Mouse (Mus musculus): ENCODE measurements around the gene Manba. TPM values are rescaled to one million over a fixed set of nuclear protein-coding genes. Genes with fewer than 3 reads are reported as not detected.
"Not testable (repeated sequence)": the region's sequence is repeated elsewhere in the genome, so short reads cannot be mapped to it uniquely, and the experiment has no call there.

Gene Manba
- 10 to 100 TPM; 12.1 to 14.3 TPM for total RNA-seq (2021)
- polyA plus RNA-seq (2012; rRNA removed): 4.0 and 5.6 TPM in 2 replicates
- long read RNA-seq, transcript Manba-201 (17 exons, 3,675 nt): major isoform, 9 of 11 reads
- long read RNA-seq, partial matches to known transcripts: 0 of 11 reads
- long read RNA-seq, other reads (novel, unspliced or antisense): 2 of 11 reads

DNA sequence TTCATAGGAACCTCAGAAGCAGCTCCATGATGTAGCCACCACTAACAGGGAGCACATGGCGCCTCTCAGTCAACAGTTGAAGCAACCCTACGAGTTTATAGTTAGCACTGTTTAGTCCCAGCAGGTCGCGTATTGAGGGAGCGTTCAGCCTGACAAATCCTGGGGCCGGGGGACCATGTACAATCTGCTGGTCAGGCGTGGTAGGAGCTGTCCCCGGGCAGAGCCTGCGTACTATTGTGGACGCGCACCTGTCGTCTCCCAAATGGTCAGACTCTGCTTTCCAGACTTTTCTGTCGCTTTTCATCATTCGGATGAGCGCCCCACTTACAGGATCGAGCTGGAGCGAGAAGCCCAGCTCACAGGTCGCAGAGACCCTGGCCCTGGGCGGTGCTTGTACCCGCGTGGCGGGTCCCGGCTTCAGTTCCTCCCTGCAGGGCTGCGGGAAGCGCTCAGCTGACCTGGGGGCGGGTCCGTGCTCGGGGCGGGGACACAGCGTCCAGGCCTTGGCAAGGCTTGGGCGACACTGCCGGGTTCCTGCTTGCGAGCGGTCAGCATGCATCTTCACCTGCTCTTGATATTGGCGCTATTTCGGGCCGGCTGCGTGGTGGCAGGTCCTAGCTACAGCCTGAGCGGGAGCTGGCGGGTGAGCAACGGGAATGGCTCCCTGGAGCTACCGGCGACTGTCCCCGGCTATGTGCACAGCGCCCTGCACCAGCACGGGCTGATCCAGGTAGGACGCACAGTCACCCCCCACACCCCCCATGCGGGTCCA, at the start of gene Manba:
Manba (plus strand) TSS at position 484 of the 772 bp plus-strand sequence.
- DNase-seq: peak; percentile 92

DNA sequence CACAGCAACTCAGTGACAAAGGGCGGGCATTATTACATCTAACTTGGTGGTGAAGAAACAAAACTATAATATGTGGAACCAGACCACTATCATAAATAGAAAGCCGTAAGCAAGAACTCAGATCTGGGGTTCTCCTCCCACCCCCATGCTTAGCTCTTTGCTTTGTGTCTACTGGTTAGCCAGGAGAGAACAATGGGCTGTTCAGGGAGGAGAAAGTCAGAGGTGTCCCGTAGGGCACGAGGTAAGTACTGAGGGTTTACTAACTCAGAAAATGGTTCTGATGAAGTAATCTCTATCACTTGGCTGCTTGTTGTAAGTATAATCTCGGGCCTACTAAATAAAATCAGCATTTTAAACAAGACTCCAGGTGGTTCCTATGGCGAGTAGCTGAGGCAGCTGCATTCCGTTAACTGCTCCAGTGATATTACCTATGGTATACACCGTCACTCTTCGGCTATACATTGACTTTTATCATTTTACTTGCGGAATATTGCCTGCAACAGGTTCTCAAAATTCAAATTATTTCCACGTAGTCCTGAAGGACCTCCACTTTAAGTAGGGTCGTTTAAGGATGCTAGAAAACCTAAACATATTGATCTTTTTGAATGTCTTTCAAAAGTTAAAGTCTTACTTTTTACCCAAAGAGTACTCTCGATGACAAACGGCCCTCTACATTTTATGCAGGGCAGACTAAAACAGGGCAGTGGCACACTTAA, 48.4 kb upstream of the Manba start:
- DNase-seq: no peak

DNA sequence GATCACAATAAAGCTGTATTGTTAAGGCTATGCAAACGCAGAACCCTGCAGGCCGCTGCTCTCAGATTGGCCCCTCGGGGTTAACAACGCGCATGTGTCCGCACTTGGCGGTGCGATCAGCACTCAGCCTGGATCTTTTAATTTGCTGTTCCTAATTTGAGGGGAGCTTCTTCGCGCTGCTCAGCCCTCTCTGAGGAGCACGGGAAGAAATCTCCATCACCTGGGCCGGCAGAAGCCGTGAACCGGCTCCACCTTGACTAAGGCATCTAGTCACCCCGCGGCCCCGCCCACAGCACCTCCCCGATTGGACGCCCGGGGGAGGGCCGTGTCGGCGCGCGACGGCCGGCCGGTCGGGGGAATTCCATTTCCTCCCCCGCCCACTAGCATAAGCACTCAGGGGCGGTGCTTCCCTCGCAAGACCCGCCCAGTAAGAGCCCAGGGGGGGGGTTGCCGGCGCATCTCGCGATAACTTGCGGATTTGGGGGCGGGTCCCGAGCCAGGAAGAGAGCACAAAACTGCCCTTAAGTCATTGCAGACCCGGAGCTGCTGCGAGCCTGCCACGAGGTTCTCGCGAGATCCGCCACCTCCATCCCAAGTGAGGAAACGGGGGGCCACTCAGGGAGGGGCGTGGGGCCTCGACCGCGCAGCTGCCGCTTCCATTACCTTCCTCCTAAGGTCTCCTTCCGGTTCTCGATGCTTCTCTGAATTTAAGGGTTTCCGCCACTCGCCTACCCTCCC, 47.5 kb upstream of the Manba start, which contains the start of gene Ube2d3:
Ube2d3 (plus strand) TSS at position 392 of the 738 bp plus-strand sequence.
- peak; percentile 99 for DNase-seq

DNA sequence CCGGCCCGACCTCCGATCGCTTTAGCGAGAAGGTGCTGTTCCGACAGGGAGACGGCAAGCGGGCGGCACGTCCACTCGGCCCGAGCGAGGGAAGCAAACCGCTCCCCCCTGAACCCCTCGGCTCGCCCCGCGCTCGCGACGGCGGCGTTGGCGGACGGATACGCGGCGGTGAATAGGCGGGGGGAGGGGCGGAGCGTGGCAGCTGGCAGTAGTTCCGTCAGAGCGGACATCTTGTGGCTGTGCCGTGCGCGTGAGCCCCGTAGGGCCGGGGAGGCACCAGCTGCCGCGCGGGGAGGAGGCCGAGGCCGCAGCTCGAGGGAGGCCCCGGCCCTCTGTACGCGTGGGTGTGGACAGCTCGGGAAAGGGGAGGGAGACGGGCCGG, 46.9 kb upstream of the Manba start:
- DNase-seq: peak; percentile 94

DNA sequence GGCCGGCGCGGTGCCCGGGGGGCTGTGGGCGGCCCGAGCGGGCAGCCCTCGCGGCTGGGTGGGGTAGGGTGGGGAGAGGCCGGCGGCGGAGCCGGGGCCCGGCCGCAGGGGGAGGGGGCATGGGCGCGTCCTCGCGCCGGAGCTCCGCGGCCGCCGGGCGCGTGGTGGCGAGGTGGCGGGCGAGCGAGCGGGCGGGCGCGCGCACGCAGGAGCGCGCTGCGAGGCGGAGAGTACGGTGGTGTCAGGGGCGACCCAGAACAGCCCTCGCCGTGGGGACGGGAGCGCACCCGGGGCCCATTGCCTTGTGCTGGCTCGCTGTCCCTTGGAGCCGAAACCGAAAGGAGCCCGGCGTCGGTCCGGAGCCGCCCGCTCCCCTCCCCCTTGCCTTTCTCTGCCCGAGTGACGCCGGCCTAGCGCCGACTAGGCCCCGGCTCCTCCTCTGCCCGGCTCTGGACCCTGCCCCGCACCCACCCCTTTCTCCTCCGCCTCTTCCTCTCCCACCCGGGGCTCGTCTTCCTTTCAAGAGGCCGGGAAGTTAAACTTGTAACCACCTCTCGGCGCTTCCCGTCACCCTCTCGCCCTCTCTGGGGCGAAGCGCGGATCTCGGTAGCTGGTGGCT, 46.4 kb upstream of the Manba start:
- peak; percentile 93 for DNase-seq

DNA sequence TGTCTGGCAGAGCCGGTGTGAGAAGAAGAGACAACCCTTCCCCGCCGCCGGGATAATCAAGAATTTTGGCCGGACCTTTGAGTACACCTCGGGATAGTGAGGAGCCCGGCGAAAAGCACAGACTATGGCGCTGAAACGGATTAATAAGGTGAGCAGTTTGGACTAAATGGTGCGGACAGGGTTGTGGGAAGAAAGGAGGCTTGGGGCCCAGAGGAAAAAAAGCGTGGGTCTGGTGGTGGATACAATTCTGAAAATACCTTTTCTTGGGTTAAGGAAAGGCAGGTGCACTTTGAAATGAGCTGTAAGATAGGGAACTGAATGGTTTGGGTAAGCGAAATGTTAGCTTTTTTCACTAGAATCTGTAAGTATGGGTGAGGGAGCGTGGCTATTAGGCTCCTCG, 45.8 kb upstream of the Manba start:
- no peak for DNase-seq

DNA sequence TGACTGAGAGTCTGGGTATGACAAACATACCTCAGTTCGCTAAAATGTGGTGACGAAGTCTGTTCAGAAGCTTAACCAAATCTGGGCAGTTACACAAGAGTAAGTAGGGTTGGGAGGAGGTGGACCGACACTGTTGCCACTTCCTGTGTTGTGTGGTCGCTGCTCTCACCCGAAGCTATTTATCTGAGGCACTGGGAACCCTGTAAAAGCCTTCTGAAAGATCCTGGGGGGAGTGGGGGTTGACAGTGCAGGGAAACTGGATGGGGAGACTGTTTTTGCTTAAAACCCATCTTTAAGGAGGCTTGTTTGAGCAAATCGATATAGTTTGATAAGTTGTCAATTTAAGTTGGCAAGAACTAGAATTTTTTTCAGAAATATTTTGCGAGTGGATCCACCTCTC, 45.2 kb upstream of the Manba start:
- DNase-seq: peak; percentile 56

DNA sequence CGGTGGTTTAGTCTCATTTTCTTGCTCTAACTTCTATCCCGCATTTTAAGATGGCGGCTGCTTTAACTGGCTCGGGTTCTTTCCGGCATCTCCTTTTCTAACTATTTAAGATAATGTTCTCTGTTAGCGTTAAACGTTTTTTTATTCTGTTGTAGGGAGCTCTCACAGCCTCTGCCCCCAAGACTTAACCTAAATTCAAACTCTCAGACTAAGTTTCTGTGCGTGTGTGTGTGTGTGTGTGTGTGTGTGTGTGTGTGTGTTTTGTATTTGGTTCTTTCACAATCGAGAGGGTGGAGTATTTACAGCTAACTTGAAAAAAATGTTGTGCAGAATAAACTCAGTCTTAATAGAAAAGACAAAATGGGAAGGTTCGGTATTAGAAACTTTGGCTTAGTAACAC, 44.8 kb upstream of the Manba start:
- DNase-seq: peak; percentile 23

DNA sequence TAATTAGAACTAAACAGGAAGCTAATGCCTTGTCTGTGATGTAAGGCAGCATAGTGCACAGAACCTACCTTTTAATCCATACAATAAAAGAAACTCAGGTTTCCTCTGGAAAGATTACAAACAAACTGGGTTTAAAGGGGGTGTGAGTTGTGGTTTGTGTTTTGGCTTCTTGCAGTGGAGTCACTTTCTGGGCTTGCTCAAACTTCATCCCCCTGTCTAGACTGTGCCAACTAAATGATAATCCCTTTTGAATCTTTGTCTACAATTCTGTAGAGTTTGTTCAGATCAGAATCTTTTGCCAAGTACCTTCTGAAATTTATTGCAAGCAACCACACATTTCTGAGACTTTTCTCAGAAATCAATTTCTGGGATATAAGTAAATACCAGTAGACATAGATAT, 40.5 kb upstream of the Manba start:
- no peak for DNase-seq

DNA sequence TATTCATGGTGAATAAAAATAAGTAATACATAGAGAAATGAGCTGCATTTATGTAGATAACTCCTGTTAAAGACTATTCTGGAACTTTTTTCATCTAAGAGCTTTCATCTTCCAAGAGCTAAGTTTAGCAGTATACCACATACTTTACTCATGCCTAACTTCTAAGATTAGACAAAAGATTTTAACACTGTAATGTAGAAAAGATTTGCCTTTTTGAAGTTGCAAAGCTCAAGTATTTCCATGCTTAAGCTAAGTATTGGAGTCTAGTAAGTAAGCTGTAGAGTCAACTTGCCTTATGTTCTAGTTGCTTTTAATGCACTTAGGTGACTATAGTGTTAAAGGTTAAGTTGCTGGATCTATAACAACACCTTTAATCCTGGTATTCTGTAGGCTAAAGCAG, 26.4 kb upstream of the Manba start:
- no peak for DNase-seq

DNA sequence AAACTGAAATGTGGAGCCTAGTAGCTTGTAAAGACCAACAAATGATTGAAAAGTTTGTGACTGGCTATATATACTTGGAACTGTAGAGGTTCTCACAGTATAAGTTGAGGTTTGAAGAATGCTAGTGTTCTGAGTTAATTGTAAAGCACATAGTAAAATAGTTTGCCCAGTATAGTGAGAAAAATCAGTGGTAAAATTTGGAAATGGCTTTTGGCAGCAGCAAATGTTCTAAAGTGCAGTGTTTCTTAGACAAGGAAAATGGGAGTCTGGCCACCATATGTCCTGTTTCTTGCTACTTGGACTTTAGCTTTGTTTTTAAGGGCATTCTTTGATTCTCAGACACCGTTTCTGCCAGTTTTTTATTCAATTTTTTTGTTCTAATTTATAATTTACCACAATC, 17.0 kb upstream of the Manba start:
- no peak for DNase-seq

DNA sequence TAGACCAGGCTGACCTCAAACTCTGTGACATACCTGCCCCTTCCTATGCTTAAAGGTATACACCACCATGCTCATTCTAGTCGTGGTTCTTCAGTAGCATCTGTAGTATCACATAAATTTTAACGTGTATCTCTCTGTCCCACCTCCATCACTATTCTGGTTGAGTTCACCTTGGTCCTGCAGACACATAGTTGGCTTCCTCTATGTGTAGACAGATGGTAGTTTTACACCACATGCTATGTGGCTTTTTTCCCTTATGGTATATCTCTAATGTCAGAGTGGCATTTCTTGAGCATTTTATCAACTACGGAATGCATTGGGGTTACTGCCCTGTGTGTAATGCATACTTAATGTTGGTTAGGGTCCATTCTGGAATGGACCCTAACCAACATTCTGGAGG, 16.3 kb upstream of the Manba start:
- no peak for DNase-seq

DNA sequence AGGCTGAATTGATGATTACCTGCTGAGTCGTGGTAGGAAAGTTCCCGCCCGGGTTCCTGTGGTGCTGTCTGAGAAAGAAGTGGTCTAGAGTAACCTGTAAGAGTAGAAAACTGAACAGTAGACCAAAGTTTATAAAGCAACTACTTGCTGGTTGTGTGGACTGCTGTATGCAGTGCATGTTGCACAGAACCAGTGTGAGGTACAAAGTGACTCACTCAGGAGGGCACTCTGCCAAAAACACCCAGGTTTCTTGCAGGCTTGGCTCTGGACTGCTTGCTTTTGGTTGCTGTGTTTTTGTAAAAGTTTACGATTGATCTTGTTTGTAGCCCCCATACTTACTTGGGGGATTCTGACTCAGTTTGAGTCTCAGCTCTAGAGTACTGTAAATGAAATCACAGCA, 15.4 kb upstream of the Manba start:
- peak; percentile 88 for DNase-seq

DNA sequence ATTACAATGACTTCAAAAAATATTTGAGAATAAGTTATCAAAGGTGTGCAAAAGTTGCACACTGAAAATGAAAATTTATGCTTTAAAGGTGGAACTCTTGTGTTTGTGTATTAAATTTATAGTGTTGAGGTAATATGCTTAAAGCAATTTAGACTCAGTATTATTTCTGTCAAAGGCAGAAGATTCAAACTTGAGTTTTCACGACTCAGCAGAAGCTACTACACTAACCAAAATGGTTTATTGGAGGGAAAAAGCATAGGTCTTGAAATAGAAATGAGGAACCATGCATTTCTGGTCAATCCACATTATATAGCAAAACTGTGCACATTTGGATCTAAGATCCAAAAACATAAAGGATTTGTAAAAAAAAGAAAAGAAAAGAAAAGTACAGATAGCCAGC, 14.6 kb upstream of the Manba start:
- DNase-seq: no peak

DNA sequence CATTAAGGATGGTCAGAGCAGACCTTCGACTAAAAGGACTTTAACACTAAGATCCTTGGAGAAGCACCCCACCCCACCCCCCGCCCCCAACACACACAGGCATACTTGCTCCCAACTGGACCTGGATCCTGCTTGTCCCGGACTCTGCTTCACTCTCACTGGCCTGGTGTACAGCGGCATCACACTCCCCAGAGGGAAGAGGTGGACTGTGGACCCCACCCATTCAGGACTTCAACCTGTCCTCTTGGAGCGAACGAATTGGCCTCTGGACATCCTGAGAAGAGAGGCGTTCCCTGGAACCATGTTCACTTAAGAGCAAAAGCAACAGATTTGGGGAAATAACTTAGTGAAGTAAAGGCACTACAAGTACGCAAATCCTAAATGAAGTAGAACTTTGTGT, 10.4 kb upstream of the Manba start:
- no peak for DNase-seq

DNA sequence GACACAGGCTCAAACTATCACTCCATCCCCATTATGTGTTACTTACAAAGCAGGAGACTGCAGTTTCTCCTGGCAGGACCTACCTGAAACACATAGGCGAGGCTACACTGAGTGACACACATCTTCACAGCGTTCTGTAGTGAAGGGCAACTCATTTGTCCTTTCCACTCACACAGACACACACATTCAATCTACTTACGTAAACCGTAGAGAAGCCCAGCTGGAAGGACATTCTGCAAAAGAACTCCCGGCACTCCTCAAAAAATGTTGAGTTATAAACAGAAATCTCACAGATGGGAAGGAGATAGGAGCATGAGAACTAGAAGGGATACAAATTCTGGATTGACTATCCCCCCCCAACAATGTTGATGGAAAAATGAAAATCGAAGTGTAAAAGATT, 9.1 kb upstream of the Manba start:
- no peak for DNase-seq

DNA sequence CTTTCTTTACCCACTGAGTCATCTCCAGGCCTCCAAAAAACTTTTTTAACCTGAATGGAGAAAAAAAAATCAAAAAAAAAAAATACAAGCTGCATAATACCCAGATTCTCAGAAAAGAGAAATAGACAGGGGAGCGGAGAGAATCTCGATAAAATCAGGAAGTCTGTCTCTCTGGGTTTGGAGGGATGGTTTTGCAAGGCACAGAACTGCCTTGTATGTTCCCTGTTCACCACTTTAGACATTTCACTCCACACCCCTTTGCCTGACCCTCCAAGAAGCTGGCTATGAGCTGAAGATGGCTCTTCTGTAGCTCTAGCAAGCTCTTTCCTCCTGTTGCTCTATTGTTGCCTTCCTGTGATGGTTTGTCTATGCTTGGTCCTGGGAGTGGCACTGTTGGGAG, 8.4 kb upstream of the Manba start:
- no peak for DNase-seq

DNA sequence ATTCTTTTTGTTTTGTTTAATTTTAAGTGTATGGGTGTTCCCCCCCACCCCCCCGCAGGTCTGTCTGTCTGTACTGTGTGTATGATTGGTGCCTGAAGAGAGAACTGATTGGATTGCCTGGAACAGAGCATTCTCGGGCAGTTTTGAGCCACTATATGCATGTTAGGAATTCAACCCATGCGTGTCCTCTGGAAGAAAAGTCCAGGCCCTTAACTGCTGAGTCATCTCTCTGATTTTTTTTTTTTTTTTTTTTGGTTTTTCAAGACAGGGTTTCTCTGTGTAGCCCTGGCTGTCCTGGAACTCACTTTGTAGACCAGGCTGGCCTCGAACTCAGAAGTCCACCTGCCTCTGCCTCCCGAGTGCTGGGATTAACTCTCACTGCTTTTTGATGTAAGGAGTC, 6.3 kb upstream of the Manba start:
- not testable (repeated sequence) for DNase-seq

DNA sequence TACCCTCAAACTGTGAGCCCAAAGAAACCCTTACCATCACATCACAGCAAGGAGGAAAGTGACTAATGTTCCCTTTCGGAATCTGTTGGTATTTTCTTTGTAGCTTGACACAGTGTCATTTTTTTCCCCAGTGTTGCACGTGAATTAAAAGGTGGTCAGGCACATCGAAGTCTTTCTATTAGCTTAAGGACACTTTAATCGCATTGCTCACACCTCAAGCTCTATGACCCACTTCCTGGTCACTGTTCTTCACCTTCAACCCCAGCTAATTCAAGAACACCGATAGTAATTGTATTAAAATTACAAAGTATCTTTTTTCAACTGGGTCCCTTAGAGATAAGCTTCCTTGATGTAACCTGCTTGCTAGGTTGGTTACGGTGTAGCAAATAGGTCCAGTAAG, 4.6 kb upstream of the Manba start:
- no peak for DNase-seq

DNA sequence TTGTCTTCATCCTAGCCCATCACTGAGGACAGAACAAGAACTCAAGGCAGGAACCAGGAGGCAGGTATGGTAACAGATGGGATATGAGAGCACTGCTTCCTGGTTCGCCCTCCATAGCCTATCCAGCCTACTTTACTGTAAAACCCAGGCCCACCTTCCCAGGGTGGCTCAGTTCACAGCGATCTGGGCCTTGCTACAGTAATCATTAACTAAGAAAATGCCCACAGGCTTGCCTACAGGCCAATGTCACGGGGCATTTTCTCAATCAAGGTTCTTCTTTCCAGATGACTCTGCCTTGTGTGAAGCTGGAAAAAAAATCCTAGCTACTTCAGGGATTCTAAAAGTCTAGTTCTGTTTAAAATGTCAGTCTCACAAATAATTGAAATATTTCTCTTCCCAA, 3.8 kb upstream of the Manba start:
- DNase-seq: no peak

DNA sequence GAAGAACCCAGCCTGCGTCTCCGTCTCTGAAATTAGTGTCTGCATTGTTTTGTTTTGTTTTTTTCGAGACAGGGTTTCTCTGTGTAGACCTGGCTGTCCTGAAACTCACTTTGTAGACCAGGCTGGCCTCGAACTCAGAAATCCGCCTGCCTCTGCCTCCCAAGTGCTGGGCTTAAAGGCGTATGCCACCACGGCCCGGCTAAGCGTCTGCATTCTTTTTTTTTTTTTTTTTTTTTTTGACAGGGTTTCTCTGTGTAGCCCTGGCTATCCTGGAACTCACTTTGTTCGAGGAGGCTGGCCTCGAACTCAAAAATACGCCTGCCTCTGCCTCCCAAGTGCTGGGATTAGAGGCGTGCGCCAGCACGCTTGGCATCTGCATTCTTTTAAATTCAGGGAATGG, 761 bp upstream of the Manba start:
- DNase-seq: not testable (repeated sequence)

DNA sequence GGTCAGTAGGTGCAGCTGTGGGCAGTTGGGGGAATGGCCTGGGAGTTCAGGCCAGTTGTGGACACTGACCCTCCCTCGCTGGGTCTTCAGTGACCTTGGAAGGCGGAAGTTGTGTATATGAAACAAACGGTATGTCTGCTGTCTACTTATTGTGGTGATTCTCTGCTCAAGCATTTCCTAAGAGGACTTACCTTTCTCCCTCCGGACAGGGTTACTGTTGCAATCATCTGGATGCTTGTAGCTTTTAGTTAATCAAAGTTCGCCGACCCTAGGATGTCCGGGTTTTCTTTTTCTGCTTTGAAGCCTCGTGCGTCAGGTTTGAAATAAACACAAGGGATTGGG, 460 bp downstream of the Manba start:
- no peak for DNase-seq

Data from adrenal gland, adult 2 months (tissue).